Mouse (Mus musculus) liver, embryonic 14.5 days (tissue): ENCODE results near the gene Gm21762. TPM values are rescaled to one million over a fixed set of nuclear protein-coding genes. Genes with fewer than 3 reads are reported as not detected.
"Not testable (repeated sequence)": the region's sequence is repeated elsewhere in the genome, so short reads cannot be mapped to it uniquely, and the experiment has no call there.

ENCODE experiments used
- ATAC-seq: fragments of 200-750 bp; cut with Nextera tagmentation; 2 replicates; pipeline ENCODE4 v1.8.0; 2017; ENCODE audit warnings: moderate number of reproducible peaks, mild to moderate bottlenecking, moderate library complexity; ENCODE audit not compliant: insufficient read depth
- DNase-seq, 3 experiments: peaks; one replicate each; pipeline ENCODE4 v3.0.0-alpha.2; 2012 to 2013; ENCODE audit warnings: low read depth in 3 of 3, low spot score in 3 of 3
- H3K27ac ChIP-seq: fragments of 300-500 bp; sonication (generic); 2 replicates; pipeline ENCODE4 v1.5.1; 2014; ENCODE audit warnings: moderate library complexity, mild to moderate bottlenecking, control low read depth, inconsistent platforms
- H3K27me3 ChIP-seq: fragments of 300-500 bp; sonication (generic); 2 replicates; pipeline ENCODE4 v1.6.1; 2014; ENCODE audit warnings: mild to moderate bottlenecking, low read length, moderate library complexity; ENCODE audit not compliant: control insufficient read depth, insufficient read depth
- H3K36me3 ChIP-seq: fragments of 300-500 bp; sonication (generic); replicated peaks from 2 replicates; pipeline ENCODE4 v1.6.1; 2014; ENCODE audit warnings: low read depth; ENCODE audit not compliant: control insufficient read depth, insufficient read depth
- H3K4me1 ChIP-seq, 2 experiments: fragments of 200-500 bp in 1 of 2; fragments of 300-500 bp in 1 of 2; sonication (generic) in 1 of 2; replicated peaks; 2 replicates each; pipeline ENCODE4 v1.6.1; 2012 to 2014; ENCODE audit warnings: antibody characterized with exemption in 1 of 2, inconsistent platforms in 1 of 2, low read length in 1 of 2; ENCODE audit not compliant: control insufficient read depth in 2 of 2, insufficient read depth in 2 of 2
- H3K4me2 ChIP-seq: fragments of 300-500 bp; sonication (generic); 2 replicates; pipeline ENCODE4 v1.6.1; 2014; ENCODE audit warnings: low read depth, mild to moderate bottlenecking, control low read depth, moderate library complexity
- H3K4me3 ChIP-seq, 2 experiments: fragments of 200-500 bp in 1 of 2; fragments of 300-500 bp in 1 of 2; sonication (generic) in 1 of 2; 2 replicates each; pipeline ENCODE4 v1.5.1; 2012 to 2014; ENCODE audit warnings: low read depth in 2 of 2, low read length in 2 of 2, mild to moderate bottlenecking in 2 of 2, control low read depth in 1 of 2, inconsistent platforms in 1 of 2, moderate library complexity in 1 of 2; ENCODE audit not compliant: insufficient read depth in 1 of 2
- H3K9ac ChIP-seq: fragments of 300-500 bp; sonication (generic); replicated peaks from 2 replicates; pipeline ENCODE4 v1.6.1; 2014; ENCODE audit warnings: mild to moderate bottlenecking, control low read depth, moderate library complexity
- H3K9me3 ChIP-seq: fragments of 300-500 bp; sonication (generic); 2 replicates; pipeline ENCODE4 v1.6.1; 2016; ENCODE audit warnings: low read length, mixed read lengths; ENCODE audit not compliant: control insufficient read depth
- WGBS: fragments of 180-500 bp; shearing (Covaris S2); extraction: QIAGEN DNeasy Blood & Tissue Kit; methylation state at CpG from one replicate; pipeline ENCODE4 v1.1.7; 2014; ENCODE audit not compliant: insufficient replicate concordance; 5-methylcytosine and 5-hydroxymethylcytosine counted together
- polyA plus RNA-seq, 2 experiments: library from polyadenylated mRNA; depleted of rRNA in 1 of 2; stranded (reverse) in 1 of 2; unstranded in 1 of 2; fragments of >200 nt; fragmentation: Nextera tagmentation in 1 of 2; extraction: Ambion mirVana in 1 of 2; gene quantifications; 2 replicates each; pipeline versions ENCODE4 v1.2.1 to v1.2.3; 2012 to 2014

Gene Gm21762
- not detected in 2 replicates for polyA plus RNA-seq (2012; rRNA removed)
- not detected in 2 replicates for polyA plus RNA-seq (2014; fragmentation: Nextera tagmentation; extraction: Ambion mirVana)

DNA sequence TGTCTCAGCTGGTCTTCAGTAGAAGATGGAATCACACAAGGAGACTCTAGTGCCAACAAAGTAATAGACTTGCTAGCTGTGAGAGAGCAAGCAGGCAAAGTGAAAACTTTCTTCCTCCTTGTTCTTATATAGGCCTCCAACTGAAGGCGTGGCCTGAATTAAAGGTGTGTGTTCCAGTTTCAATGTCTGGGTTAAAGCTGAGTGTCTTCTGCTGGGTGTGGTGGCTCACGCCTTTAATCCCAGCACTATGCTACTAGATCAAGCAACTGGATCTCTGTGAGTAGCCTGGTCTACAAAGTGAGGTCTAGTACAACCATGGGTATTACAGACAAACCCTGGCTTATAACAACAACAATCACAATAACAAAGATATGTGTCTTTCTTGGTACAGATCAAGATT lies at the start of gene Gm21762:
Gene Gm21762, minus strand, starts transcription at position 101 of the 400 bp plus-strand sequence.
- H3K4me2 ChIP-seq, H3K27ac ChIP-seq, H3K27me3 ChIP-seq, H3K4me1 ChIP-seq, DNase-seq, H3K36me3 ChIP-seq, H3K9ac ChIP-seq, H3K4me3 ChIP-seq, H3K9me3 ChIP-seq, ATAC-seq: not testable (repeated sequence)
- no CpG with 5 or more reads among the region's 2 CpGs for WGBS

- not testable (repeated sequence) for H3K4me1 ChIP-seq, ATAC-seq, H3K27ac ChIP-seq, H3K9ac ChIP-seq, H3K4me3 ChIP-seq, H3K4me2 ChIP-seq, H3K27me3 ChIP-seq, H3K36me3 ChIP-seq, DNase-seq, H3K9me3 ChIP-seq
- WGBS, result 72% methylated on average over 2 of the region's 2 CpGs
Observed at GRCm38 (mm10) chr13:120262870-120263269, 47.1 kb upstream of the Gm21762 start, which contains the start of gene AF067061. AF067061 (plus strand) TSS chr13:120263114.

DNA sequence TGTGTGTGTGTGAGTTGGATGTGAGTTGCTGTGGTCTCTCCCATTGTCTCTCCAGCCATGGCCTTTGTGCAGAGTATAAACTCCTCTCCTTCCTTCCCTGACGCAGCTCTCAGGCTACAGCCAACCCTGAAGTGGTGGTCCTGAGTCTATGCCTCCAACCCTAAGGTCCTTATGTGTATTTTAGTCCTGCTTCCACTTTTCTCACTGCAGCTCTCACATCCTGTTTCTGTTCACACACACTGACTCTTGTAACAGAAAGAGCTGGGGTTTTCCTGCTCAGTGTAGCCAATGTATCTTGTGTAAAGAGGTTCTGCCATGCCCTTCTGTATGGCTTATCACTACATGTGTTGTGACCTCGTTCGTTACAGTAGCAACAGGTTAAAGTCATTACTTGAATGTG lies 44.0 kb upstream of the Gm21762 start:
- H3K4me3 ChIP-seq, H3K27ac ChIP-seq, H3K4me2 ChIP-seq, DNase-seq, H3K27me3 ChIP-seq, ATAC-seq, H3K4me1 ChIP-seq, H3K9me3 ChIP-seq, H3K9ac ChIP-seq, H3K36me3 ChIP-seq: not testable (repeated sequence)
- 30% methylated on average over 3 of the region's 3 CpGs for WGBS

GRCm38 (mm10) chr13:120258817-120259658 lies 43.3 kb upstream of the Gm21762 start:
- not testable (repeated sequence) for H3K27me3 ChIP-seq, H3K27ac ChIP-seq, H3K4me1 ChIP-seq, H3K9ac ChIP-seq, DNase-seq, H3K36me3 ChIP-seq, H3K4me3 ChIP-seq, ATAC-seq, H3K4me2 ChIP-seq, H3K9me3 ChIP-seq
- whole genome bisulfite sequencing, result 60% methylated on average over 3 of the region's 3 CpGs

DNA sequence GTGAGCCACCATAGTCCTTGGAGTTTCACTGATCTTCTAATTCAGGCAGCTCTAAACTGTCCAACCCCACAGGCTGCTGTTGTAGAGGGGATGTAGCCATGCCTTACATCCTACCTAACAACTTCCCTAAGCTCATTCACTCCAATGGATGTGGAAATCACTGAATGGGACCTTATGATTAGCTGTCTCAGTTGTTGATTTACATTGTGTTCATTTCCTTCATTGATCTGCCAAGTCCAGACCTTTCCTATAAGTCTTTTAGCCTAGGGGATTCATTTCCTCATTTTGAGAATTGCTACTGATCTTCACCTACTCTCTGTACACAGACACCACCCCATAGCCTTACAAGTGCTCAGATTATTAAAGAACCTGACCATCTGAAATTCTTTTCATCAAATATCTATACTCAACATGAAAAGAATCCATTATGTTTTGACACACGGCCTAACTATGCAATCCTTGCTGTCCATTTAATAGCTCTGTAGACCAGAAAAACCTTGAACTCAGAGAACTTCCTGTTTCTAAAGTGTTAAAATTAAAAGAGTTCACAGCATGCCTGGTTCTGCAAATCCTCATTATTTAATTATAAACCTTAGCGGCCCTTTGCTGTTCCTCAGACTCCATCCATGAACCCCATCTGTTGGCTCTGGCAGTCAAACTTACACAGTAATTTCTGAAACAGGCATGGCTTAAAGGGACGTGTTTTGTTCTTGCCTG lies 35.6 kb upstream of the Gm21762 start:
- not testable (repeated sequence) for H3K9ac ChIP-seq, H3K4me1 ChIP-seq, H3K27me3 ChIP-seq, H3K36me3 ChIP-seq, H3K4me3 ChIP-seq, H3K4me2 ChIP-seq, H3K27ac ChIP-seq, DNase-seq, ATAC-seq, H3K9me3 ChIP-seq
- 51% methylated on average over 2 of the region's 3 CpGs for WGBS

DNA sequence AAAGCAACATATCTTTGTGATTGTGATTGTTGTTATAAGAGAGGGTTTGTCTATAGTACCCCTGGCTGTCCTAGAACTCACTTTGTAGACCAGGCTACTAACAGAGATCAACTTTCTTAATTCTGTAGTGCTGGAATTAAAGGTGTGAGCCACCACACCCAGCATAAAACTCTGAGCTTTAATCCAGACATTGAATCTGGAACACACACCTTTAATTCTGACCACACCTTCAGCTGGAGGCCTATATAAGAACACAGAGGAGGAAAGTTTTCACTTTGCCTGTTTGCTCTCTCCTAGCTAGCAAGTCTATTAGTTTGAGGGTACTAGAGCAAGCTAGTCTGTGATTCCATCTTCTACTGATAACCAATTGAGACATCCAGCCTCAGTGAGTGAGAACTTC lies 23.1 kb upstream of the Gm21762 start, which contains the start of gene Gm21731:
Gene Gm21731, plus strand, starts transcription at position 301 of the 400 bp plus-strand sequence.
- not testable (repeated sequence) for DNase-seq

GRCm38 (mm10) chr13:120232447-120233049 lies 16.8 kb upstream of the Gm21762 start:
- not testable (repeated sequence) for H3K9me3 ChIP-seq, H3K27me3 ChIP-seq, H3K27ac ChIP-seq, H3K4me1 ChIP-seq, ATAC-seq, H3K4me2 ChIP-seq, H3K9ac ChIP-seq, H3K4me3 ChIP-seq, DNase-seq, H3K36me3 ChIP-seq
- 57% methylated on average over 13 of the region's 25 CpGs for WGBS

More for the DNA sequence above, 23.1 kb upstream of the Gm21762 start, which contains the start of gene Gm21731:
- H3K4me3 ChIP-seq, H3K36me3 ChIP-seq, H3K9me3 ChIP-seq, H3K27ac ChIP-seq, ATAC-seq, H3K9ac ChIP-seq, H3K27me3 ChIP-seq, H3K4me1 ChIP-seq, H3K4me2 ChIP-seq: not testable (repeated sequence)
